Mouse (Mus musculus) limb, embryonic 14.5 days (tissue): ENCODE data around the gene Ahnak. TPM values are rescaled to one million over a fixed set of nuclear protein-coding genes. Genes with fewer than 3 reads are reported as not detected.
A peak's percentile ranks its signal among the peaks of the same experiment; 100 is the strongest.

Source experiments
- ATAC-seq: fragments of 200-750 bp; cut with Nextera tagmentation; 2 replicates; pipeline ENCODE4 v1.8.0; 2017; ENCODE audit warnings: low read depth, moderate number of reproducible peaks, moderate TSS enrichment; ENCODE audit not compliant: low FRiP score
- DNase-seq: peaks from one replicate; pipeline ENCODE4 v3.0.0-alpha.2; 2015; ENCODE audit warnings: low spot score
- H3K27ac ChIP-seq: fragments of 300-500 bp; sonication (generic); replicated peaks from 2 replicates; pipeline ENCODE4 v1.5.1; 2014; ENCODE audit warnings: low read depth, mild to moderate bottlenecking, low read length, moderate library complexity, mixed read lengths
- H3K27me3 ChIP-seq: fragments of 300-500 bp; sonication (generic); 2 replicates; pipeline ENCODE4 v1.6.1; 2014; ENCODE audit warnings: low read length, mixed read lengths; ENCODE audit not compliant: control insufficient read depth, insufficient read depth
- H3K36me3 ChIP-seq: fragments of 300-500 bp; sonication (generic); 2 replicates; pipeline ENCODE4 v1.6.1; 2014; ENCODE audit warnings: mild to moderate bottlenecking, low read length, moderate library complexity, mixed read lengths; ENCODE audit not compliant: control insufficient read depth, insufficient read depth
- H3K4me1 ChIP-seq: fragments of 300-500 bp; sonication (generic); 2 replicates; pipeline ENCODE4 v1.6.1; 2014; ENCODE audit warnings: antibody characterized with exemption, low read length, mixed read lengths; ENCODE audit not compliant: control insufficient read depth, insufficient read depth
- H3K4me2 ChIP-seq: fragments of 300-500 bp; sonication (generic); replicated peaks from 2 replicates; pipeline ENCODE4 v1.6.1; 2014; ENCODE audit warnings: low read depth, mild to moderate bottlenecking, low read length, moderate library complexity; ENCODE audit not compliant: severe bottlenecking
- H3K4me3 ChIP-seq: fragments of 300-500 bp; sonication (generic); replicated peaks from 2 replicates; pipeline ENCODE4 v1.5.1; 2014; ENCODE audit warnings: low read length
- H3K9ac ChIP-seq: fragments of 300-500 bp; sonication (generic); 2 replicates; pipeline ENCODE4 v1.6.1; 2014; ENCODE audit warnings: mild to moderate bottlenecking, low read depth, low read length, moderate library complexity; ENCODE audit not compliant: severe bottlenecking
- H3K9me3 ChIP-seq: fragments of 300-500 bp; sonication (generic); 2 replicates; pipeline ENCODE4 v1.6.1; 2016; ENCODE audit warnings: low read length; ENCODE audit not compliant: control insufficient read depth
- POLR2A ChIP-seq: fragments of 200-500 bp; IDR thresholded peaks from 2 replicates; pipeline ENCODE4 v1.8.0; 2012; ENCODE audit warnings: inconsistent platforms, mild to moderate bottlenecking, moderate library complexity, borderline replicate concordance; ENCODE audit not compliant: insufficient read depth, insufficient read length; ENCODE audit errors: extremely low read depth
- WGBS: fragments of 180-500 bp; shearing (Covaris S2); extraction: QIAGEN DNeasy Blood & Tissue Kit; methylation state at CpG from one replicate; pipeline ENCODE4 v1.1.7; 2014; 5-methylcytosine and 5-hydroxymethylcytosine counted together
- polyA plus RNA-seq, 2 experiments: library from polyadenylated mRNA; depleted of rRNA in 1 of 2; stranded (reverse) in 1 of 2; unstranded in 1 of 2; fragments of >200 nt; fragmentation: Nextera tagmentation in 1 of 2; extraction: Ambion mirVana in 1 of 2; gene quantifications; 2 replicates each; pipeline versions ENCODE4 v1.2.1 to v1.2.3; 2012 to 2014

Ahnak gene
- polyA plus RNA-seq, 2 experiments: 31.4 to 61.6 TPM

GRCm38 (mm10) chr19:9043123-9043522 is 54.0 kb downstream of the Ahnak start:
- Histone ChIP-seq H3K27me3 (no peaks in the 10 kb centered on the region), H3K36me3 (no peaks in the 10 kb centered on the region), H3K4me1 (0 out of 2 replicates have a peak, but pooled peaks cover 2% of the 10 kb centered on the region), H3K27ac (no peak overlapping the region), H3K4me3 (no peak overlapping the region), H3K4me2 (no peak overlapping the region), H3K9me3 (no peaks in the 10 kb centered on the region), H3K9ac (no peak overlapping the region)
- TF ChIP-seq POLR2A: no peak
- 66% methylated on average over 1 of the region's 1 CpGs for WGBS
- DNase-seq (no peak), ATAC-seq (no peak)

- Histone ChIP-seq H3K36me3 (no peaks in the 10 kb centered on the region), H3K4me1 (0 out of 2 replicates have a peak, but pooled peaks cover 2% of the 10 kb centered on the region), H3K27ac (no peak overlapping the region), H3K27me3 (no peaks in the 10 kb centered on the region), H3K4me2 (no peak overlapping the region), H3K9me3 (no peaks in the 10 kb centered on the region), H3K9ac (no peak overlapping the region), H3K4me3 (no peak overlapping the region)
- WGBS: 56% methylated on average over 4 of the region's 4 CpGs
- no peak for TF ChIP-seq POLR2A
- ATAC-seq: no peak
- DNase-seq: no peak
Measured at GRCm38 (mm10) chr19:9044291-9044690, 55.2 kb downstream of the Ahnak start.

GRCm38 (mm10) chr19:9047207-9047945 is 58.3 kb downstream of the Ahnak start:
- ATAC-seq (no peak), DNase-seq (no peak)
- H3K27ac ChIP-seq: no peak overlapping the region
- no peak overlapping the region for H3K4me2 ChIP-seq
- H3K4me1 ChIP-seq: peaks cover 3% of the 10 kb centered on the region; the same call in 1 of the 2 replicates
- no peak overlapping the region for H3K9ac ChIP-seq
- H3K9me3 ChIP-seq: no peaks in the 10 kb centered on the region
- TF ChIP-seq POLR2A: no peak
- H3K36me3 ChIP-seq: no peaks in the 10 kb centered on the region
- H3K4me3 ChIP-seq: no peak overlapping the region
- 52% methylated on average over 7 of the region's 7 CpGs for WGBS
- H3K27me3 ChIP-seq: no peaks in the 10 kb centered on the region

- Histone ChIP-seq H3K36me3 (no peaks in the 10 kb centered on the region), H3K9ac (no peak overlapping the region), H3K27me3 (no peaks in the 10 kb centered on the region), H3K4me3 (no peak overlapping the region), H3K4me1 (peaks cover 9% of the 10 kb centered on the region), H3K27ac (no peak overlapping the region), H3K4me2 (no peak overlapping the region), H3K9me3 (no peaks in the 10 kb centered on the region)
- ATAC-seq (no peak), DNase-seq (peak; percentile 58)
- TF ChIP-seq POLR2A: no peak
- 10% methylated on average over 1 of the region's 1 CpGs for WGBS
Measured at GRCm38 (mm10) chr19:9047946-9048387, 58.9 kb downstream of the Ahnak start.

- TF ChIP-seq POLR2A: no peak
- H3K9me3 ChIP-seq: no peaks in the 10 kb centered on the region
- no peak overlapping the region for H3K9ac ChIP-seq
- peaks cover 15% of the 10 kb centered on the region for H3K4me1 ChIP-seq
- H3K4me3 ChIP-seq: no peak overlapping the region
- 87% methylated on average over 4 of the region's 4 CpGs for WGBS
- ATAC-seq (no peak), DNase-seq (no peak)
- no peak overlapping the region for H3K4me2 ChIP-seq
- H3K36me3 ChIP-seq: no peaks in the 10 kb centered on the region
- H3K27ac ChIP-seq: no peak overlapping the region
- H3K27me3 ChIP-seq: no peaks in the 10 kb centered on the region
Measured at GRCm38 (mm10) chr19:9048981-9049687, 60.0 kb downstream of the Ahnak start.
